Mouse (Mus musculus) liver, postnatal 0 days (tissue): Measurements from ENCODE around the gene Dpysl5. TPM values are rescaled to one million over a fixed set of nuclear protein-coding genes. Genes with fewer than 3 reads are reported as not detected.

Experiments used
- ATAC-seq: fragments of 200-750 bp; cut with Nextera tagmentation; 2 replicates; pipeline ENCODE4 v1.8.0; 2017; ENCODE audit warnings: mild to moderate bottlenecking, moderate library complexity
- DNase-seq: peaks from one replicate; pipeline ENCODE4 v3.0.0-alpha.2; 2016
- H3K27ac ChIP-seq: fragments of 300-500 bp; sonication (generic); 2 replicates; pipeline ENCODE4 v1.5.1; 2014; ENCODE audit warnings: antibody characterized with exemption, moderate library complexity, mild to moderate bottlenecking, low read depth
- H3K27me3 ChIP-seq: fragments of 300-500 bp; sonication (generic); 2 replicates; pipeline ENCODE4 v1.6.1; 2014; ENCODE audit warnings: low read length, control low read depth, mixed read lengths; ENCODE audit not compliant: insufficient read depth
- H3K36me3 ChIP-seq: fragments of 300-500 bp; sonication (generic); replicated peaks from 2 replicates; pipeline ENCODE4 v1.6.1; 2014; ENCODE audit warnings: mild to moderate bottlenecking, control low read depth, low read length, moderate library complexity, mixed read lengths; ENCODE audit not compliant: insufficient read depth
- H3K4me1 ChIP-seq: fragments of 300-500 bp; sonication (generic); 2 replicates; pipeline ENCODE4 v1.6.1; 2014; ENCODE audit warnings: antibody characterized with exemption, mild to moderate bottlenecking, control low read depth; ENCODE audit not compliant: insufficient read depth
- H3K4me2 ChIP-seq: fragments of 300-500 bp; sonication (generic); 2 replicates; pipeline ENCODE4 v1.6.1; 2014; ENCODE audit warnings: low read depth, mild to moderate bottlenecking, low read length, moderate library complexity, mixed read lengths
- H3K4me3 ChIP-seq: fragments of 300-500 bp; sonication (generic); 2 replicates; pipeline ENCODE4 v1.5.1; 2014; ENCODE audit warnings: low read depth, low read length
- H3K9ac ChIP-seq: fragments of 300-500 bp; sonication (generic); replicated peaks from 2 replicates; pipeline ENCODE4 v1.6.1; 2014; ENCODE audit warnings: mild to moderate bottlenecking, moderate library complexity
- H3K9me3 ChIP-seq: fragments of 300-500 bp; sonication (generic); 2 replicates; pipeline ENCODE4 v1.6.1; 2016; ENCODE audit warnings: mild to moderate bottlenecking, control low read depth, low read length, mixed read lengths
- CTCF ChIP-seq: sonication (generic); IDR thresholded peaks from 2 replicates; pipeline ENCODE4 v1.5.1; 2016; ENCODE audit warnings: antibody characterized with exemption, low read depth
- EP300 ChIP-seq: IDR thresholded peaks from 2 replicates; pipeline ENCODE4 v1.6.1; 2016; ENCODE audit warnings: antibody characterized with exemption, low read depth, mild to moderate bottlenecking
- WGBS: fragments of 180-500 bp; shearing (Covaris S2); extraction: QIAGEN DNeasy Blood & Tissue Kit; methylation state at CpG from one replicate; pipeline ENCODE4 v1.1.7; 2014; ENCODE audit not compliant: insufficient replicate concordance; 5-methylcytosine and 5-hydroxymethylcytosine counted together
- polyA plus RNA-seq: library from polyadenylated mRNA; unstranded; fragments of >200 nt; fragmentation: Nextera tagmentation; extraction: Ambion mirVana; gene quantifications from 2 replicates; pipeline ENCODE4 v1.2.1, GENCODE M21; 2015

Dpysl5 gene
- 0.05 TPM in 1 of 2 replicates, not detected in the other for polyA plus RNA-seq

DNA sequence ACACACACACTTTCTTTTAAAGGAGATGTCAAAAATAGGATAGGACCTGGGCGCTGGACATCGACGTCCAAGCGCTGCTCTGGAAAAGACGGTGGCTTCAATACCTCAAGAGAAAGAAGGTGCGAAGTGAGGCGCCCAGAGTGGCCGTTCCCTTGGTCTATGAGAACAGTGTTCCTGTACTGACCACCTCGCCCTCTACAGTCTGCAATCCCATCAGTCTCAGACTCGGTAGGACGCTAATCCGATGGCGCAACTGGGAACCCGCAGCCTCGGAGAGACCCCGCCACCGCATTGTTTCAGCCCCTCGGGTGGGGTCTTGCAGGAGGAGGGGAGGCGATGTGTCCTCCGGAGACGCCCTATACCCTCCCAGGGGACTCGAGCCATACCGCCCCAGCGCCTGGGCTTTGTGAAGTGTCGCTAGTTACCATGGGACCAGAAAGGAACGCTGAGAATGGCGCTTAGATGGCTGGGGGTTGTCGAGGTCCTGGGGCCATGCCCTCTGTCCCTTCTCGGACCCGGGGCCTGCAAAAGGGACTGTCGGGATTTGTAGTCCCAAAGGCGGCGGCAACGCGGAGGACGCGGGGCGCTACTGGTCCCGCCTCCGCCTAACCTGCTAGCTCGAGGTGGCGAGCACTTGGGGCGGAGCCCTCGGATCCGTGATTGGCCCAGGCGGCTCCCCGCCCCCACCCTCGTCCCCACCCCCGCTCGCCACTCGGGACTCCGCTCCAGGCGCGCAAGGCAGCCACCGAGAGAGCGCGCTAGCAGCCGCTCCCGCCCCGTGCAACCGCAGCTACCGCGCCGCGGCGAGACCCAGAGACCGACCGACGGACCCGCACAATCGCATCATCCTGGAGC lies at the start of gene Dpysl5:
TSS of gene Dpysl5 (plus strand) at position 418 of the 855 bp plus-strand sequence.
- TF ChIP-seq EP300 (no peak), CTCF (0 out of 2 replicates have a peak, but pooled peaks have one; percentile 3)
- H3K4me2 ChIP-seq, result peak within 1 kb of the TSS; percentile 82
- WGBS, result under 1% methylated on average over 59 of the region's 71 CpGs
- H3K9ac ChIP-seq, result 0 out of 2 replicates have a peak within 1 kb of the TSS, but pooled peaks have one; percentile 21
- no peaks in the 10 kb centered on the region for H3K36me3 ChIP-seq
- H3K27ac ChIP-seq, result no peak within 1 kb of the TSS
- H3K4me3 ChIP-seq, result peak within 1 kb of the TSS; percentile 48
- H3K9me3 ChIP-seq, result no peaks in the 10 kb centered on the region
- peaks cover 20% of the 10 kb centered on the region for H3K4me1 ChIP-seq
- H3K27me3 ChIP-seq, result peaks cover 64% of the 10 kb centered on the region
- DNase-seq (peak; percentile 80), ATAC-seq (peak; percentile 89)

DNA sequence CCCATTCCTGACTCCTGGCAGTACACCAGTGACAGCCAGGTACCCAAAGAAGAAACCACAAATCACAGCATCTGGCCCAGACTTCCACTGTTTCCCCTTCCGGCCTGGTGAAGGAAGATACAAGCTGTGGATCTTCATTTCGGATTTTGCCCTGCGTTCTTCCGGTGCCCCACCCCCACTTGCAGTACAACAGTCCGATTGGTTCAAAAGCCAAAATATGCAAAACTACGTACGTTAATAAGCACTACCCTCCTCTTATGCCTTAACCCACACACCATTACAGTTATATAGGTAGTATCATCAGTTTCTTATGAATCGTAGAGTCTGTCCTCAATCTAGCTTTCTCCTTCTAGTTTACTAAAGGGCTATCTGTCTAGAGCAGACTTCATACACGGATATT lies 46.0 kb upstream of the Dpysl5 start:
- ATAC-seq (no peak), DNase-seq (no peak)
- H3K4me1 ChIP-seq, result peaks cover 22% of the 10 kb centered on the region
- no peaks in the 10 kb centered on the region for H3K9me3 ChIP-seq
- no peak for TF ChIP-seq EP300
- no peak for TF ChIP-seq CTCF
- H3K4me3 ChIP-seq, result no peak overlapping the region
- peaks cover 19% of the 10 kb centered on the region for H3K36me3 ChIP-seq
- no peaks in the 10 kb centered on the region for H3K27me3 ChIP-seq
- 78% methylated on average over 9 of the region's 9 CpGs for WGBS
- no peak overlapping the region for H3K4me2 ChIP-seq
- H3K9ac ChIP-seq, result no peak overlapping the region
- H3K27ac ChIP-seq, result peak overlapping the region; percentile 91; the same call in 1 of the 2 replicates

- H3K9me3 ChIP-seq, result no peaks in the 10 kb centered on the region
- peak overlapping the region; percentile 96 for H3K9ac ChIP-seq
- H3K36me3 ChIP-seq, result peaks cover 20% of the 10 kb centered on the region
- H3K27me3 ChIP-seq, result no peaks in the 10 kb centered on the region
- H3K4me3 ChIP-seq, result peak overlapping the region; percentile 94
- H3K4me2 ChIP-seq, result peak overlapping the region; percentile 68
- 23% methylated on average over 6 of the region's 6 CpGs for WGBS
- DNase-seq (no peak), ATAC-seq (no peak)
- TF ChIP-seq CTCF (no peak), EP300 (no peak)
- H3K4me1 ChIP-seq, result peaks cover 22% of the 10 kb centered on the region
- peak overlapping the region; percentile 91 for H3K27ac ChIP-seq
Measured at GRCm38 (mm10) chr5:30665968-30666367, 45.4 kb upstream of the Dpysl5 start.

DNA sequence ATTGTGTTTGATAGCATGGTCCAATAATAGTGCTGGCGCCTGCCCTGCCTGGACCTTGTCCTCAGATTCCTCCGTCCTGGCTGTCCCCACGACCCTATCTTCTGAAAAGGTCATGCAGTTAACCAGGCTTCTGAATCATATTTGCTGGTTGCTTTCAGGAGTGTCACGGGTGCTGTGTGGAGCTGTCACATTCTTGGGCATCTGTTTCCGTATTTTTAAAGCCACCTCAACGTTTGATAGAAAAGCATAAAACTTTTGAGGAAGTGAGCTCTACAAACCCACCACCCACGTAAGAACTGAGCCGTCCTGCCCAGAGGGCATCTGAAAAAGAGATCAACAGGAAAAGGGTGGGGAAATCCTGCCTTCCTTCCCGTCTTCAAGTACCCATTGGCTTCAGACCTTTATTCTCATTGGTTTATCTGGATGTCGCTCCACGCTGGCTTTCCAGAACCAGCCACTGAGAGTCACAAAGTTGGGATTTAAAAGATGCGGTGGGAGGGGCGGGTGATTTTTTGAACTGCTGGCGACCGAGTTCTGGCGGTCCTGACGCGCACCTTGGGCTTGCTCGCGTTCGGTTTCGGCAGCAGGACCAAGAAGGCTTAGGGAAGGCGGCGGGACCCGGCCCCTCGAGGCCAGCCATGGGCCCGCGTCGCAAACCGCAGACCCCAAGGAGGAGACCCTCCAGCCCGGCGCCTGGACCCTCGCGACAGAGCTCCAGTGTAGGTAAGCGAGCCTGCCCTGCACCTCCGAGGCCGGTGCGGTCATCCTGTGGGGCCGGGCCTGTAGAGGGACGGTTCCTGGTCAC lies 44.8 kb upstream of the Dpysl5 start, which contains the start of gene Cenpa:
TSS of gene Cenpa (plus strand) at position 387 of the 805 bp plus-strand sequence.
- Histone ChIP-seq H3K4me3 (peak within 1 kb of the TSS; percentile 94), H3K9ac (peak within 1 kb of the TSS; percentile 96), H3K4me2 (peak within 1 kb of the TSS; percentile 68), H3K27me3 (no peaks in the 10 kb centered on the region), H3K36me3 (peaks cover 26% of the 10 kb centered on the region), H3K27ac (peak within 1 kb of the TSS; percentile 95), H3K9me3 (no peaks in the 10 kb centered on the region), H3K4me1 (peaks cover 22% of the 10 kb centered on the region)
- under 1% methylated on average over 40 of the region's 40 CpGs for WGBS
- peak; percentile 91 for DNase-seq
- TF ChIP-seq EP300 (peak; percentile 70), CTCF (no peak)
- peak; percentile 93 for ATAC-seq

GRCm38 (mm10) chr5:30667215-30667614 lies 44.1 kb upstream of the Dpysl5 start:
- H3K9me3 ChIP-seq, result no peaks in the 10 kb centered on the region
- H3K4me2 ChIP-seq, result peak overlapping the region; percentile 68
- under 1% methylated on average over 13 of the region's 13 CpGs for WGBS
- peak overlapping the region; percentile 96 for H3K9ac ChIP-seq
- peaks cover 32% of the 10 kb centered on the region for H3K36me3 ChIP-seq
- H3K27ac ChIP-seq, result peak overlapping the region; percentile 95
- H3K4me3 ChIP-seq, result peak overlapping the region; percentile 94
- DNase-seq, result no peak
- ATAC-seq, result no peak
- H3K4me1 ChIP-seq, result peaks cover 22% of the 10 kb centered on the region
- TF ChIP-seq CTCF, result no peak
- no peaks in the 10 kb centered on the region for H3K27me3 ChIP-seq

DNA sequence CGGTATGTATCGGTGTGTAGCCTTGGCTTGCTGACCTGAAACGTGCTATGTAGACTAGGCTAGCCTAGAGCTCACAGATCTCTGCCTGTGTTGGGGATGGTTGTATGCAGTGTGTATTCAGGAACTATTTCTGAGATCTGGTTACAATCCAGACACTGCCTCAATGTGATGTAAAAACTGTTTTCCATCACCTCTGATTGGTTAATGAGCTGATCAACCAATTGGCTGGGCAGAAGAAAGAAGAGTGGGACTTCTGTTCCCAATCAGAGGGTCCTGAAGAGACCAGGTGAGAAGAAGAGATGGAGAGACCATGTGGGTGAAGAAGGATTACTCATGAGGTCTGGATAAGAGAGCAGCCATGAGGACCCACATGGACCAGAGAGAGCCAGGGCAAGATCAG lies 43.7 kb upstream of the Dpysl5 start:
- DNase-seq (no peak), ATAC-seq (no peak)
- H3K36me3 ChIP-seq, result peaks cover 37% of the 10 kb centered on the region
- H3K27ac ChIP-seq, result peak overlapping the region; percentile 95
- H3K9me3 ChIP-seq, result no peaks in the 10 kb centered on the region
- H3K9ac ChIP-seq, result peak overlapping the region; percentile 96
- WGBS, result 2% methylated on average over 3 of the region's 3 CpGs
- H3K4me2 ChIP-seq, result peak overlapping the region; percentile 68
- no peaks in the 10 kb centered on the region for H3K27me3 ChIP-seq
- TF ChIP-seq CTCF (no peak), EP300 (no peak)
- H3K4me3 ChIP-seq, result peak overlapping the region; percentile 94
- H3K4me1 ChIP-seq, result peaks cover 22% of the 10 kb centered on the region
